Mouse (Mus musculus) embryonic facial prominence, embryonic 10.5 days (tissue): ENCODE results near the gene Syncrip. TPM values are rescaled to one million over a fixed set of nuclear protein-coding genes. Genes with fewer than 3 reads are reported as not detected.

Experiments
- DNase-seq: peaks from one replicate; pipeline ENCODE4 v3.0.0-alpha.2; 2017; ENCODE audit warnings: low spot score
- H3K27ac ChIP-seq: fragments of 300-500 bp; sonication (generic); replicated peaks from 2 replicates; pipeline ENCODE4 v1.5.1; 2016; ENCODE audit warnings: mild to moderate bottlenecking
- H3K27me3 ChIP-seq: fragments of 300-500 bp; sonication (generic); replicated peaks from 2 replicates; pipeline ENCODE4 v1.6.1; 2016; ENCODE audit warnings: low read depth, mild to moderate bottlenecking; ENCODE audit not compliant: poor library complexity, severe bottlenecking
- H3K36me3 ChIP-seq: fragments of 300-500 bp; sonication (generic); replicated peaks from 2 replicates; pipeline ENCODE4 v1.6.1; 2016; ENCODE audit warnings: mild to moderate bottlenecking, moderate library complexity
- H3K4me1 ChIP-seq: fragments of 300-500 bp; sonication (generic); 2 replicates; pipeline ENCODE4 v1.6.1; 2016
- H3K4me3 ChIP-seq: fragments of 300-500 bp; sonication (generic); 2 replicates; pipeline ENCODE4 v1.5.1; 2016; ENCODE audit warnings: mild to moderate bottlenecking, moderate library complexity
- H3K9me3 ChIP-seq: fragments of 300-500 bp; sonication (generic); 2 replicates; pipeline ENCODE4 v1.6.1; 2016; ENCODE audit warnings: mild to moderate bottlenecking
- WGBS: fragments of 180-500 bp; shearing (Covaris S2); methylation state at CpG from one replicate; pipeline ENCODE4 v1.1.7; 2016; 5-methylcytosine and 5-hydroxymethylcytosine counted together
- polyA plus RNA-seq: library from polyadenylated mRNA; unstranded; fragments of >200 nt; fragmentation: Nextera tagmentation; extraction: Ambion mirVana; gene quantifications from 2 replicates; pipeline ENCODE4 v1.2.1, GENCODE M21; 2016

Gene Syncrip
- polyA plus RNA-seq, 1 experiment from 2014 or later, result 133 TPM

DNA sequence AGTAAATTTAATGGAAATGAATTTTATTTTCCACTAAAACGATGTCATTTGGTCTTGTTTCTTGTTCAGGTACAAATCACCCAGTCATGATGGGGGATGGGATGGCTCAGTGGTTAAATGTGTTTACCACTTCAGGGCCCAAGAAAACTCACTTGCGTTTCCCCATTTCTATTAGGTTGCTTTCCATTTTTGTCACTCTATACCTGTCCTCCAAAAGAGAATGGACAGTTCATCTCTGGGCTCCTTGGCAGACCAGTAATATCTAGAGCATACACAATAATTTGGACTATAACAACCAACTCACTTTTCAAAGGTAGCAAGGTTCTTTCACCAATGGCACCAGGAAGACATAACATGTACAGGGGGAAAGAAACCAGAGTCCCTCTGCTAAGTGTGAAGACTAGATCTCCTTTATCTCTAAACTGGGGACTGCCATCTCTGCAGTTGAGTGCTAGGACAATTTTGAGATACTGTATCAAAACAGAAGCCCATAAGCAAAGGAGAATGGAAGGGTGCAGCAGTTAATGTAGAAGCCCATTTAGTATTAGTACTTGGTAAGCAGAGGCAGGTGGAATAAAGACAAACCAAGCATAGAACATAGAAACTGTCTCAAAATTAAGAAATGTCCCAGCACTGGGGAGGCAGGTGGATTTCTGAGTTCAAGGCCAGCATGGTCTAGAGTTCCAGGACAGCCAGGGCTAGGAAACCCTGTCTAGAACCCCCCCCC, 37.9 kb upstream of the Syncrip start:
- H3K27ac ChIP-seq, result no peak overlapping the region
- peak; percentile 14 for DNase-seq
- H3K27me3 ChIP-seq, result no peaks in the 10 kb centered on the region
- no peaks in the 10 kb centered on the region for H3K9me3 ChIP-seq
- 20% methylated on average over 2 of the region's 2 CpGs for WGBS
- H3K36me3 ChIP-seq, result peaks cover 24% of the 10 kb centered on the region
- peak overlapping the region; percentile 83 for H3K4me3 ChIP-seq
- H3K4me1 ChIP-seq, result peaks cover 11% of the 10 kb centered on the region

DNA sequence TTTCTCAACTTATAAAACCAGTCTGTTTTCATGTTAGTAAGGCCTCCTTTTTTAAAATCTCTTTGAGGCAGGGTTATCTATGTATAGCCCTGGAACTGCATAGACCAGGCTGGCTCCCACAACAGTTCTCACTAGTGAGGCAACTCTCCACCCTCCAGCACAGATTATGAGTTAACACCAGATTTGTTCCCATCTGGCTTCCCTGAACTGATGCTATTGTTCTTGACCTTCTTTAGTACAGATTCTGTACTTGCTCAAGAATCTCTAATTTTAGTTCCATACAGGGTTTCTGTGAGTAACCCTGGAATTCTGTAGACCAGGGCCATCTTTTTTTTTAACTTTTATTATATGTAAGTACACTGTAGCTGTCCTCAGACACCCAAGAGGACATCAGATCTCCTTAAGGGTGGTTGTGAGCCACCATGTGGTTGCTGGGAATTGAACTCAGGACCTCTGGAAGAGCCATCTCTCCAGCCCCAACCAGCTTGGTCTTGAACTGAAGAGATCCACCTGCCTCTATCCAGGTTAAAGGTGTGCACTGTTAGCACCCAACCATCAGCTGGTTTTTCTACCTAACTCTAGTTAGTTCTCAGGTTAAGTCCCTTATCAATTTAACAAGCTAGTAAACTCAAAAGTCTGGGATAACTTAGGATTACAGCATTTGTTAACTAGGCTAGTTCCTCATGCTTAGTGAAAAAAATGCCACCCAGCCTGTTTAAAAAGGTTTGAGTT, 37.2 kb upstream of the Syncrip start:
- no peak overlapping the region for H3K27ac ChIP-seq
- no peak overlapping the region for H3K4me3 ChIP-seq
- H3K4me1 ChIP-seq, result peaks cover 11% of the 10 kb centered on the region
- peaks cover 24% of the 10 kb centered on the region for H3K36me3 ChIP-seq
- no peaks in the 10 kb centered on the region for H3K27me3 ChIP-seq
- H3K9me3 ChIP-seq, result no peaks in the 10 kb centered on the region
- DNase-seq, result no peak

DNA sequence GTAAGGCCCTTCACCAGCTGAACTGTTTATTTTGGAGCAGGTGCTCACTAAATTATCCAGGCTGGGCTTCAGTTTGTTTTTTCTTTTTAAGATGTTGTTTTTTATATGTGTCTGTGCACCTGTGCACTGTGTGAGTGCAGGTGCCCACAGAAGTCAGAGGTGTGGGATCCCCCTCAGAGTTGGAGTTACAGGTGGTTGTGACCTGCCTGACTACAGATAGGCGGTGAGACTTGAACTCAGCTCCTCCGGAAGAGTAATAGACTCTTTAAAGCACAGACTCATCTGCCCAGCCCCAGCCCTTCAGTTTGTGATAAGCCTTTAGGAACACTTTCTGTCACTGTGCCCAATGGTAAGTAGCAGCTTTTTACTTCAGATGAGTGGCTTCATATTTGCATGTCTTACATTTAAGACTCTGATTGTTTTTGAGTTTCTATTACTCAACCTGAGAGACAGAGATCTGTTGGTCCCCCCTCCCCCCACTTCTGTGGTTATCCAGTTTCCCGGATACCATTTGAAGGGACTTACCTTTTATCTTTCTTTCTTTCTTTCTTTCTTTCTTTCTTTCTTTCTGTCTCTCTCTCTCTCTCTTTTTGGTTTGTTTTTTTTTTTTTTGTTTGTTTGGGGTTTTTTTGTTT, 34.1 kb upstream of the Syncrip start:
- DNase-seq, result no peak
- H3K36me3 ChIP-seq, result peaks cover 19% of the 10 kb centered on the region
- no peaks in the 10 kb centered on the region for H3K27me3 ChIP-seq
- peaks cover 11% of the 10 kb centered on the region for H3K4me1 ChIP-seq
- H3K4me3 ChIP-seq, result no peak overlapping the region
- H3K9me3 ChIP-seq, result no peaks in the 10 kb centered on the region
- H3K27ac ChIP-seq, result no peak overlapping the region
- WGBS, result 86% methylated on average over 3 of the region's 3 CpGs

DNA sequence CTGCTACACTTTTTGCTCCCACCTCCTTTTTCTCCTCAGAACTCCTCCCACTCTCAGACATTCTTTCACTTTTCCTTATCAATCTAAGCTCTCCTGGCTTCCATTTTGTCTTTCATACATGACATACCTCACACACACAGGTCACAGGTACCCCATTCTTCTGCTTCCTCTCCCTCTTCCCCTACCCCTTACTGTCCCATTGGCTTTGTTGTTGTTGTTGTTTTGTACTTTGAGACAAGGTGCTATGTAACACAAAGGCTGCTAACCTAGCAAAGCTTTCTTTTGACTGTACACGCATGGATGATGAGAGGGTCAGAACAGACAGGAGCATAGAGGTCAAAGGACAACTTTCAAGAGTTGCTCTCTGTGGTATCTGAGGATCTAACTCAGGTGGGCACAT, 33.2 kb upstream of the Syncrip start:
- Histone ChIP-seq H3K36me3 (peaks cover 10% of the 10 kb centered on the region), H3K27me3 (no peaks in the 10 kb centered on the region), H3K27ac (no peak overlapping the region), H3K4me1 (peaks cover 4% of the 10 kb centered on the region), H3K4me3 (no peak overlapping the region), H3K9me3 (no peaks in the 10 kb centered on the region)
- no peak for DNase-seq
- WGBS, result 78% methylated on average over 1 of the region's 1 CpGs

DNA sequence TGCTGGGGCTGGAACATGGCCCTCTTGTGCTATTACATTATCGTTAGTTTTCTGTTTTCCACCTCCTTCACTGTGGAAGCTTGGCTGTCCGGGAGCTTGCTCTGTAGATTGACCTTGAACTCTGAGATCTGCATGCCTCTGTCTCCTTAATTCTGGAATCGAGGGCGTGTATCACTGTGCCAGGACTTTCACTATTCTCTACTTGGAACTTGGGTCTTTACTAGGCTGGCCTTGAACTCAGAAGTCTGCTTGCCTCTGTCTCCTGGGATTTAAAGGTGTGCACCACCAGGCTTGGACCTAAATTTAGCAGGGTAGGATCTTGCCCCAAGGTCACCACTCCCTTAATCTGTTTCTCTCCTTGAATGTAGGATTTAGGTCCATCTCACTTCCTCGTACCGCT, 19.5 kb upstream of the Syncrip start:
- no peak overlapping the region for H3K4me3 ChIP-seq
- H3K27me3 ChIP-seq, result no peaks in the 10 kb centered on the region
- no peaks in the 10 kb centered on the region for H3K4me1 ChIP-seq
- H3K27ac ChIP-seq, result no peak overlapping the region
- 91% methylated on average over 6 of the region's 6 CpGs for WGBS
- H3K9me3 ChIP-seq, result no peaks in the 10 kb centered on the region
- no peaks in the 10 kb centered on the region for H3K36me3 ChIP-seq
- DNase-seq, result no peak

DNA sequence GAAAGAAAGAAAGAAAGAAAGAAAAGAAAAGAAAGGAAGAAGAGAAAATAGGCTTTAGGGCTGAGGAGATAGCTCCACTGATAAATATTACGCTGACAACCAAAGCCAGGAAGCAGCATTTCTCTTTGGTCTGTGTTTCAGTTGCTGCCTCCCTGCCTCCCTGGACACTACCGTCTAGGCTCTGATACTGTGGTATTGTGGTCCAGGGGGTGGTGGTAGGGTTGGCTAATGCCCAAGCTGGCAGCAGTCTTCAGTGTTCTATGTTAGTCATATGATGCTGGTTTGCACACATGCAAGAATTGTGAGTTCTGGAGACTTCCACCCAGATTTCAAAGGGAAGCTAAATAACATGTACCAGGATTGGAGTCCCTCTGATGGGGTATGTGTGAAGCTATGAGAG, 17.7 kb upstream of the Syncrip start:
- H3K27ac ChIP-seq, result no peak overlapping the region

DNA sequence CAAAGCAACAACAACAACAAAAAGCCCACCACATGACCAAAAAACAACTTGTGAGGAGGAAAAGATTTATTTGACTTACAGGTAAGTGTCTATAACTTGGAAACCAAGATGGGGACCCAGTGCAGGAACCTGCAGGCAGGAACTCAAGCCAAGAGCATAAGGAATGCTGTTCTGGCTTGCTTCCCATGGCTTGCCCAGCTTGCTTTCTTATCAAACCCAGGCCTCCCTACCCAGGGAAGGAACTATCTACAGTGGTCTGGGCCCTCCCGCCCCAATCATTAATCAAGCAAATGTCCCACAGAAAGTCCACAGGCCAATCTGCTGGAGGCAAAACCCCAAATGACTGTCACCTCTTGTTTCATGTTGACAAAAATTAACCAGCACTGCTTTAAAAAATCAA, 10.1 kb upstream of the Syncrip start:
- Histone ChIP-seq H3K4me3 (no peak overlapping the region), H3K4me1 (no peaks in the 10 kb centered on the region), H3K36me3 (no peaks in the 10 kb centered on the region), H3K9me3 (no peaks in the 10 kb centered on the region), H3K27me3 (no peaks in the 10 kb centered on the region), H3K27ac (no peak overlapping the region)
- no peak for DNase-seq
- 84% methylated on average over 1 of the region's 1 CpGs for WGBS

More for the DNA sequence above, 17.7 kb upstream of the Syncrip start:
- Histone ChIP-seq H3K9me3 (no peaks in the 10 kb centered on the region), H3K4me3 (no peak overlapping the region), H3K36me3 (no peaks in the 10 kb centered on the region), H3K27me3 (no peaks in the 10 kb centered on the region), H3K4me1 (no peaks in the 10 kb centered on the region)
- no peak for DNase-seq
- WGBS, result 87% methylated on average over 2 of the region's 2 CpGs

DNA sequence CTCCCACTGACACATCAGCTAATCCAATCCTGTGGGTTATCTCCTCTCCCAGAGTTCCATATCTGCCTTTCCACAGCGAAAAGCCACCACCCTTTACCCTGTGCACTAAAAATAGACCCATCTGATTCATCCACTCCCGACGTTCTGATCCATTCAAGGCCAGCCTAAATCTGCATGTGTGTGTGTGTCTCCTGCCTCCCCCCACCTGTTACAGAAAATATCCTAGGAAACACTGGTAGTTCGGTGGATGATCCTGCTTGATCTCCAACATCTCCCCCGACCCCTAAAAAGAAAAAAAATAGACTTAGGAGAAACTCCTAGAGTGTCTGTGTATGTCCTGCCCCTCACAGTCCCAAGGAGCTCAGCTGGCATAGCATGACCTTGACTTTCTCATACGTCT, 2.2 kb upstream of the Syncrip start:
- Histone ChIP-seq H3K27ac (no peak overlapping the region), H3K4me1 (peaks cover 14% of the 10 kb centered on the region), H3K27me3 (no peaks in the 10 kb centered on the region; the same call in 1 of the 2 replicates), H3K9me3 (no peaks in the 10 kb centered on the region), H3K36me3 (peaks cover 7% of the 10 kb centered on the region), H3K4me3 (no peak overlapping the region)
- WGBS, result 58% methylated on average over 6 of the region's 6 CpGs
- DNase-seq, result no peak

DNA sequence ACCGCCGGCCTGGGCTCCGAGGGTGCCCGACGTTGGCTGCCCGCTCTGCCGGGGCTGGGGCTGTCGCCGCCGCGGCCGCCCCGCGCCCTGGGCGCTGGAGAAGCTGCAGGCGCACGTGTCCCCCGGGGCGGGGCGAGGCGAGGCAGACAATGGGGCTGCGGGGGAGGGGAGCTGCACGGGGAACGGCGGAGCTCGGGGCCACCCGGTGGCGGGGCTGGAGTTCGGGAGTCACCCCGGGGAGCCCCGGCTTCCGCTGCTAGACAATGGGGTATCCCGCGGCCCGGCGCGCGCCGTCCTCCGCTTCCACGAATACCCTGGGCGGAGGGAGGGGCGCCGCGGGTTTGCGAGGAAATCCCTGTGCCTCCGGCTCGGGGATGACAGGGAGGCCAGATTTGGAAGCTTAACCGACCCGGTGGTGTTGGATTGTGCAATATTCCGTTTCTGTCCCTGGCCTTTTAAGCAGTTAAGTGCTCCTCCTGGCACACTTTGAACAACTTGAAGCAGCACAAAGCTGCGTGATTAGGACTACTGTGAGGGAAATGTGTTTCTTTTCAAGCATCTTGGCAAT, 539 bp upstream of the Syncrip start:
- WGBS, result under 1% methylated on average over 52 of the region's 52 CpGs
- DNase-seq, result no peak
- Histone ChIP-seq H3K36me3 (peaks cover 23% of the 10 kb centered on the region), H3K9me3 (no peaks in the 10 kb centered on the region), H3K27ac (peak overlapping the region; percentile 97), H3K4me1 (peaks cover 14% of the 10 kb centered on the region), H3K27me3 (no peaks in the 10 kb centered on the region; the same call in 1 of the 2 replicates), H3K4me3 (peak overlapping the region; percentile 99)

DNA sequence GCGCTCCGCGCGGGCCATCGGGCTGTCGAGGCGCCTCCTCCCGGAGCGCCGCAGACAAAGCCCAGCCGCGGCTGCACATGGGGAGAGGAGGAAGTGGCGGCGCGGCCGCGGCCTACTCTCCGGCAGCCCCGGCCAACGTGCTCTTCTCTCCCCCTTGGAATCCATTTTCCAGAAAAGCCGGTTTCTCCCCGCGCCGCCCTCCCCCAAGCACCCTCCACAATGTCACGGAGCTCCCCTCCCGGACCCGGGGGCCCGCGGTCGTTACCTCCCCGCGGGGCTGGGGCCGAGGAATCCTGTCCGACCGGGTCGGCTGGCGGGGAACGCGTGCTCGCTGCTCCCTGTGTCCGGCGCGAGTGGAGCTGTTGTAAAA, 598 bp downstream of the Syncrip start:
- no peaks in the 10 kb centered on the region; the same call in 1 of the 2 replicates for H3K27me3 ChIP-seq
- peaks cover 35% of the 10 kb centered on the region for H3K36me3 ChIP-seq
- peaks cover 14% of the 10 kb centered on the region for H3K4me1 ChIP-seq
- under 1% methylated on average over 43 of the region's 43 CpGs for WGBS
- peak overlapping the region; percentile 97 for H3K27ac ChIP-seq
- no peak for DNase-seq
- H3K9me3 ChIP-seq, result no peaks in the 10 kb centered on the region
- H3K4me3 ChIP-seq, result peak overlapping the region; percentile 99

DNA sequence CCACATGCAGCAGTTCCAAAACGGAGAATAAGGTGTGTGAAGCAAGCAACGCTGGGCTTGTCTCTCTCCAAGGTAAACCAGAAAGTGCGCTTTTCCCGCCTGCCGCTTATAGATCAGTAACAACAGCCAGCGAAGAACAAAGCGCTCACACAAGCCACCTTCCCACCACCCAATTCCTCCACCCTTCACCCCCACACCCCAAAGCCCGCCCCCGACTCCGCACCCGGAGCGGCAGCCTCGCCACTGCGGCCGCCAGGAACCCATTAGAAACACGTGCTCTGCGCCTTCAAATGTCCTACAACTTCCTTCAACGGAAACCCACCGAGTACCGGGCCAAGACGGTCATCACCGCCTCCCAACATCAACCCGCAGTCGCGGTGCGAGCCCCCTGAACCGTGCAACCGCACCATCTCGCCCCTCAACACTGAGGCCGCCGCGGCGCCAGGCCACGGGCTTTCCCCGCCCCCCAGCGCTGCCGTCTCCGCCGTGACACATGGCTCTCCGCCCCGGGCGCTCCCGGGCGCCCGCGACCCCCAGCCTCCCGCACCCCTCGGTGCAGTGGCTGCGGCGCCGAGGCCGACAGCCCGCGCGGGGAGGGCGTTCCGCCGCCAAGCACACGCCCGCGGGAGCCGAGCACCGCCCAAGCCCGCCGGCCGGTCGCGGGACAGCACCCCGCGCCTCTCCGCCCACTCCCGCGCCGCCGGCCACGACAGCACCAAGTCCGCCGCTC, 1.1 kb downstream of the Syncrip start:
- Histone ChIP-seq H3K4me3 (peak overlapping the region; percentile 99), H3K27ac (peak overlapping the region; percentile 97), H3K27me3 (no peaks in the 10 kb centered on the region; the same call in 1 of the 2 replicates), H3K36me3 (peaks cover 40% of the 10 kb centered on the region), H3K9me3 (no peaks in the 10 kb centered on the region), H3K4me1 (peaks cover 14% of the 10 kb centered on the region)
- peak; percentile 70 for DNase-seq
- WGBS, result under 1% methylated on average over 77 of the region's 78 CpGs

DNA sequence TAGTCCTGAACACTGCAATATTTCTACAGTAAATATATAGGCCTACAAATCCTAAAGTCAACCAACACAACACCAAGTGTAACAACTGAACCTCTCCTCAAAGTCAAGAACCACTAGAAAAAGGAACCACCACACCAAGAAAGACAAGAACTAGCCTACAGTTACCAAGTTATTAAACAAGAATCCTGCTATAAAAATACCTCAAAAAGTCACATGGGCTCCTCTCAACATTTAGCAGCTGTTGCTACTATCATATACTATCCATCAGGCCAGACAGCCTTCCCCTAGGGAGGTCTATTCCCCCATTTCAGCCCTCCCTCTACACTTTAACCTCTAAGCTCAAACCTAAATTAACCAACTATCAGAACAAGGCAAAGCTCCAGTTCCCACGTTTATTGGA, 2.3 kb downstream of the Syncrip start:
- Histone ChIP-seq H3K27me3 (no peaks in the 10 kb centered on the region; the same call in 1 of the 2 replicates), H3K9me3 (no peaks in the 10 kb centered on the region), H3K36me3 (peaks cover 51% of the 10 kb centered on the region), H3K4me1 (peaks cover 14% of the 10 kb centered on the region), H3K27ac (no peak overlapping the region), H3K4me3 (peak overlapping the region; percentile 99)
- no peak for DNase-seq
- WGBS, result 23% methylated on average over 1 of the region's 1 CpGs
